Mouse (Mus musculus) gastrocnemius, postnatal 36 days (tissue): ENCODE measurements at regions not wholly inside any gene's neighbourhood (a gene's known extent, or its start where the extent isn't known, plus 50 kb on each side); places are given as distances from the start of the nearest gene placed in this dataset.

Source experiments
- DNase-seq, 2 experiments: peaks; one replicate each; pipeline ENCODE4 v3.0.0; 2022
- intact Hi-C: fragments of 180-260 bp; cut with DNase I; formaldehyde crosslinking; loops from one replicate; pipeline ENCODE4 v1.15.1; 2025

- intact Hi-C loops, result loop anchor here (2.0 kb wide), 1 partner anchor 33 kb away; no protein-coding TSS in a partner anchor
These were observed 163.2 kb upstream of the Gulp1 start for GRCm38 (mm10) chr1:44388091-44388490.

GRCm38 (mm10) chr1:44392141-44392540 is 159.2 kb upstream of the Gulp1 start:
- intact Hi-C loops, result no loop called here
- DNase-seq, result no peak

More at GRCm38 (mm10) chr1:44388091-44388490, 163.2 kb upstream of the Gulp1 start:
- no peak for DNase-seq

- no peak for DNase-seq
- intact Hi-C loops, result no loop called here
These were observed 155.8 kb upstream of the Gulp1 start for GRCm38 (mm10) chr1:44395538-44395937.

GRCm38 (mm10) chr1:44398066-44398465 is 153.2 kb upstream of the Gulp1 start:
- no peak for DNase-seq
- intact Hi-C loops, result no loop called here

GRCm38 (mm10) chr1:44437822-44438221 is 113.5 kb upstream of the Gulp1 start:
- intact Hi-C loops, result no loop called here
- no peak for DNase-seq
